Mouse (Mus musculus): ENCODE measurements around the gene Olfr629.

DNA sequence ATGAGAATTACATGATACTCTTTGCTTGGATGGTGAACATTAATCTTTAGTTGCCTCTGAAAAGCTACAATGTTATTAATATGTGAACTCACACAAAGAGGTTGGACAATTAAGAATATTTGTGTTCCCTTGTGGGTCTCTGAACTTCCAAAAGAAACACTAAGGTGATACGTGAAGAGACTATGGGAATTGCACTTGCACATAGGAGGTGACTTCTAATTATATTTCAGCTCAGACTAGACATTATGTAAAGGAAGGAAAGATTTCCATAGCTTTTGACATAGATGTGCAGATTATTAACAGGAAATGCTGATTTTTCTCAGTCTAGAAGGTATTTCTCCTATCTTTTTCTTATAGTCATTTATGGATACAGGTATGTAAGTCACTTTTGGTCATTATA is 14.7 kb downstream of the Olfr629 start, which contains the start of gene Olfr628:
- TF ChIP-seq CTCF (IDR thresholded peaks at IDR 0.05) (no peak), EP300 (IDR thresholded peaks at IDR 0.05) (no peak)
